Mouse (Mus musculus) kidney, embryonic 16.5 days (tissue): ENCODE data around the gene Plscr3. TPM values are rescaled to one million over a fixed set of nuclear protein-coding genes. Genes with fewer than 3 reads are reported as not detected.

Experiments
- ATAC-seq: fragments of 200-750 bp; cut with Nextera tagmentation; 2 replicates; pipeline ENCODE4 v1.8.0; 2017; ENCODE audit warnings: moderate TSS enrichment; ENCODE audit not compliant: low FRiP score, low TSS enrichment
- H3K27ac ChIP-seq: fragments of 300-500 bp; sonication (generic); 2 replicates; pipeline ENCODE4 v1.5.1; 2014; ENCODE audit warnings: low read length
- H3K27me3 ChIP-seq: fragments of 300-500 bp; sonication (generic); 2 replicates; pipeline ENCODE4 v1.6.1; 2014; ENCODE audit warnings: low read length, control low read depth, mixed read lengths; ENCODE audit not compliant: insufficient read depth
- H3K36me3 ChIP-seq: fragments of 300-500 bp; sonication (generic); 2 replicates; pipeline ENCODE4 v1.6.1; 2014; ENCODE audit warnings: low read length, control low read depth, mixed read lengths; ENCODE audit not compliant: insufficient read depth
- H3K4me1 ChIP-seq: fragments of 300-500 bp; sonication (generic); 2 replicates; pipeline ENCODE4 v1.6.1; 2014; ENCODE audit warnings: low read length, control low read depth, mixed read lengths; ENCODE audit not compliant: insufficient read depth
- H3K4me2 ChIP-seq: fragments of 300-500 bp; sonication (generic); replicated peaks from 2 replicates; pipeline ENCODE4 v1.6.1; 2014; ENCODE audit warnings: low read depth, low read length
- H3K4me3 ChIP-seq: fragments of 300-500 bp; sonication (generic); 2 replicates; pipeline ENCODE4 v1.5.1; 2014; ENCODE audit warnings: mild to moderate bottlenecking, low read length
- H3K9ac ChIP-seq: fragments of 300-500 bp; sonication (generic); replicated peaks from 2 replicates; pipeline ENCODE4 v1.6.1; 2014; ENCODE audit warnings: low read length
- H3K9me3 ChIP-seq: fragments of 300-500 bp; sonication (generic); 2 replicates; pipeline ENCODE4 v1.6.1; 2016; ENCODE audit warnings: low read length, control low read depth
- WGBS: fragments of 180-500 bp; shearing (Covaris S2); extraction: QIAGEN DNeasy Blood & Tissue Kit; methylation state at CpG from one replicate; pipeline ENCODE4 v1.1.7; 2014; 5-methylcytosine and 5-hydroxymethylcytosine counted together
- polyA plus RNA-seq: library from polyadenylated mRNA; unstranded; fragments of >200 nt; fragmentation: Nextera tagmentation; extraction: Ambion mirVana; gene quantifications from 2 replicates; pipeline ENCODE4 v1.2.1, GENCODE M21; 2015

The Plscr3 gene
- polyA plus RNA-seq, 1 experiment from 2014 or later = 105 TPM

- no peaks in the 10 kb centered on the region for H3K27me3 ChIP-seq
- 87% methylated on average over 8 of the region's 8 CpGs for WGBS
Measured at GRCm38 (mm10) chr11:69883527-69884151, 37.5 kb downstream of the Plscr3 start.

GRCm38 (mm10) chr11:69884240-69884639 is 38.1 kb downstream of the Plscr3 start:
- WGBS = 58% methylated on average over 9 of the region's 9 CpGs
- Histone ChIP-seq H3K4me1 (peaks cover 19% of the 10 kb centered on the region), H3K36me3 (no peaks in the 10 kb centered on the region), H3K4me3 (no peak overlapping the region), H3K9me3 (no peaks in the 10 kb centered on the region), H3K27me3 (no peaks in the 10 kb centered on the region), H3K9ac (0 out of 2 replicates have a peak overlapping the region, but pooled peaks have one; percentile 14), H3K27ac (peak overlapping the region; percentile 14; the same call in 1 of the 2 replicates), H3K4me2 (0 out of 2 replicates have a peak overlapping the region, but pooled peaks have one; percentile 5)
- ATAC-seq = no peak

More at GRCm38 (mm10) chr11:69883527-69884151, 37.5 kb downstream of the Plscr3 start:
- peaks cover 25% of the 10 kb centered on the region for H3K4me1 ChIP-seq
- H3K36me3 ChIP-seq = no peaks in the 10 kb centered on the region
- H3K4me2 ChIP-seq = no peak overlapping the region
- ATAC-seq = no peak
- no peak overlapping the region; the same call in 1 of the 2 replicates for H3K27ac ChIP-seq
- H3K9me3 ChIP-seq = no peaks in the 10 kb centered on the region
- H3K4me3 ChIP-seq = no peak overlapping the region
- H3K9ac ChIP-seq = no peak overlapping the region

- ATAC-seq = no peak
- WGBS = 68% methylated on average over 8 of the region's 8 CpGs
- Histone ChIP-seq H3K27ac (peak overlapping the region; percentile 14; the same call in 1 of the 2 replicates), H3K4me2 (0 out of 2 replicates have a peak overlapping the region, but pooled peaks have one; percentile 5), H3K9ac (peak overlapping the region; percentile 14; the same call in 1 of the 2 replicates), H3K36me3 (no peaks in the 10 kb centered on the region), H3K9me3 (no peaks in the 10 kb centered on the region), H3K4me1 (peaks cover 14% of the 10 kb centered on the region), H3K4me3 (no peak overlapping the region), H3K27me3 (no peaks in the 10 kb centered on the region)
Measured at GRCm38 (mm10) chr11:69884663-69885062, 38.5 kb downstream of the Plscr3 start.

- H3K27me3 ChIP-seq = no peaks in the 10 kb centered on the region
- H3K27ac ChIP-seq = no peak overlapping the region
- no peak overlapping the region for H3K9ac ChIP-seq
- no peaks in the 10 kb centered on the region for H3K9me3 ChIP-seq
- no peak overlapping the region for H3K4me2 ChIP-seq
- peaks cover 9% of the 10 kb centered on the region for H3K4me1 ChIP-seq
- H3K4me3 ChIP-seq = no peak overlapping the region
- H3K36me3 ChIP-seq = no peaks in the 10 kb centered on the region
- ATAC-seq = 0 out of 2 replicates have a peak, but pooled peaks have one; percentile 46
- WGBS = 69% methylated on average over 8 of the region's 8 CpGs
Measured at GRCm38 (mm10) chr11:69886907-69887635, 40.9 kb downstream of the Plscr3 start.

- no peak for ATAC-seq
- Histone ChIP-seq H3K27ac (no peak overlapping the region), H3K27me3 (no peaks in the 10 kb centered on the region), H3K4me1 (0 out of 2 replicates have a peak, but pooled peaks cover 5% of the 10 kb centered on the region), H3K9me3 (no peaks in the 10 kb centered on the region), H3K9ac (no peak overlapping the region), H3K4me3 (no peak overlapping the region), H3K36me3 (no peaks in the 10 kb centered on the region), H3K4me2 (no peak overlapping the region)
- WGBS = 64% methylated on average over 4 of the region's 4 CpGs
Measured at GRCm38 (mm10) chr11:69891482-69891881, 45.3 kb downstream of the Plscr3 start.

- no peak for ATAC-seq
- Histone ChIP-seq H3K4me2 (no peak overlapping the region), H3K27ac (no peak overlapping the region), H3K4me3 (no peak overlapping the region), H3K4me1 (peaks cover 15% of the 10 kb centered on the region), H3K36me3 (no peaks in the 10 kb centered on the region), H3K9ac (no peak overlapping the region; the same call in 1 of the 2 replicates), H3K9me3 (no peaks in the 10 kb centered on the region), H3K27me3 (no peaks in the 10 kb centered on the region)
- WGBS = 64% methylated on average over 5 of the region's 5 CpGs
Measured at GRCm38 (mm10) chr11:69894671-69895070, 48.5 kb downstream of the Plscr3 start.

GRCm38 (mm10) chr11:69895291-69895690 is 49.1 kb downstream of the Plscr3 start, which contains the start of gene Acap1:
Gene Acap1, minus strand, starts transcription at chr11:69895539.
- no peak within 1 kb of the TSS for H3K27ac ChIP-seq
- H3K4me3 ChIP-seq = no peak within 1 kb of the TSS
- no peak within 1 kb of the TSS for H3K4me2 ChIP-seq
- ATAC-seq = no peak
- H3K36me3 ChIP-seq = no peaks in the 10 kb centered on the region
- peaks cover 21% of the 10 kb centered on the region for H3K4me1 ChIP-seq
- H3K9ac ChIP-seq = no peak within 1 kb of the TSS; the same call in 1 of the 2 replicates
- H3K9me3 ChIP-seq = no peaks in the 10 kb centered on the region
- no peaks in the 10 kb centered on the region for H3K27me3 ChIP-seq
- WGBS = 66% methylated on average over 4 of the region's 4 CpGs

- Histone ChIP-seq H3K27me3 (no peaks in the 10 kb centered on the region), H3K27ac (peak overlapping the region; percentile 99), H3K9ac (peak overlapping the region; percentile 99), H3K4me2 (peak overlapping the region; percentile 93), H3K4me3 (peak overlapping the region; percentile 88), H3K4me1 (peaks cover 31% of the 10 kb centered on the region), H3K36me3 (peaks cover 13% of the 10 kb centered on the region), H3K9me3 (no peaks in the 10 kb centered on the region)
- WGBS = 21% methylated on average over 4 of the region's 4 CpGs
- ATAC-seq = no peak
Measured at GRCm38 (mm10) chr11:69899870-69900269, 53.7 kb downstream of the Plscr3 start.

GRCm38 (mm10) chr11:69900471-69901405 is 54.6 kb downstream of the Plscr3 start, which contains the start of the genes 2810408A11Rik and Neurl4:
Gene 2810408A11Rik, minus strand, starts transcription at chr11:69900987.
Gene Neurl4, plus strand, starts transcription at chr11:69901072.
- peak within 1 kb of the TSS; percentile 99 for H3K9ac ChIP-seq
- peaks cover 31% of the 10 kb centered on the region for H3K4me1 ChIP-seq
- no peaks in the 10 kb centered on the region for H3K9me3 ChIP-seq
- peak within 1 kb of the TSS; percentile 93 for H3K4me2 ChIP-seq
- H3K36me3 ChIP-seq = peaks cover 19% of the 10 kb centered on the region
- WGBS = under 1% methylated on average over 38 of the region's 38 CpGs
- peak within 1 kb of the TSS; percentile 99 for H3K27ac ChIP-seq
- peak; percentile 95 for ATAC-seq
- peak within 1 kb of the TSS; percentile 88 for H3K4me3 ChIP-seq
- H3K27me3 ChIP-seq = no peaks in the 10 kb centered on the region
